Mouse (Mus musculus) frontal cortex, postnatal 14 days (tissue): ENCODE data around the gene Senp7.
A peak's percentile ranks its signal among the peaks of the same experiment; 100 is the strongest.
"Not testable (repeated sequence)": the region's sequence is repeated elsewhere in the genome, so short reads cannot be mapped to it uniquely, and the experiment has no call there.

Source experiments
- DNase-seq, 2 experiments: peaks; one replicate each; pipeline ENCODE4 v3.0.0; 2022; ENCODE audit warnings: low spot score in 2 of 2

Senp7 gene

DNA sequence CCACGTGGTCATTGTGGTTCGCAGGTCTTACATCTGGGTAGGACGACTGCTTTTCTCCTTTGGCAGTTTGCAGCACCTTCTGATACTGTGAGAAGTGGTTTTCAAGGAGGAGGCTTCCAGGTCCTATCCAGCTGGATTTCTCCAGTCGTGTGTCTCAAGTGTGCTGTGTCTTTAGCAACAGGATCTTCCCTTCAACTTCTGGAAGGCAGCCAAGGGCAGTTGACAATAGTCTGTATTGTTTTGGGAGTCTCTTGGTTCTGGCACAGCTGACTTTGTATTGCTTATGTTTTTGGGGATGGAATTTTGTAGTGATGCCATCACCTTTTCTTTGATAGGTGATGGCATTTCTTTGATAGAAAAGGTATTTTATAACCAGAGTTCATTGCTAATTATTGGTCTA, 86.0 kb downstream of the Senp7 start:
- DNase-seq = no peak

DNA sequence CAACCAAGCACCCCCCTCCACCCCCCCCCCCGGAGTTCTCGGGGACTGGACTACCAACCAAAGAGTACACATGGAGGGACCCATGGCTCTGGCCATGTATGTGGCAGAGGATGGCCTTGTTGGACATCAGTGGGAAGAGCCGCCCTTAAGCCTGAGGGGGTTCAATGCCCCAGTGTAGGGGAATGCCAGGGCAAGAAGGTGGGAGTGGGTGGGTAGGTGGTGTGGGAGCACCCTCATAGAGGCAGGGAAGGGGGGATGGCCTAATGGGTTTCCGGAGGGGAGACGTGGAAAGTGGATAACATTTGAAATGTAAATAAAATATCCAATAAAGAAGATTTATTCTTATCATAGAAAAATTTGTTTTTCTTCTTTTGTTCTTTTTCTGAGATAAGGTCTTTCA, 89.5 kb downstream of the Senp7 start:
- not testable (repeated sequence) for DNase-seq

DNA sequence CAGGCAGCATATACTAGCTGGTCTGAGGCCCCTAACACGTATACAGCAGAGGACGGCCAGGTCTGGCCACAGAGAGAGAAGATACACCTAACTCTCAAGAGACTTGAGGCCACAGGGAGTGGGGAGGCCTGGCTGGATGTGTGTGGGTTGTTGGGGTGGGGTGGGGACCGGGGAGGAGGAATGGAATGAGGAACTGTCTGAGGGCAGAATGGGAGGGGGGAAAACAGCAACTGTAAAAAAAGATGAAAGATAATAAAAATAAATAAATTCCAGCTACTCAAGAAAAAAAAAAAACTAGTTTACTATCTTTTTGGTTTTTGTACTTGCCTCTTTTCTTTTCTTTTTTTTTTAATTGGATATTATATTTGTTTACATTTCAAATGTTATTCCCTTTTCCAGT, 91.8 kb downstream of the Senp7 start:
- no peak for DNase-seq

DNA sequence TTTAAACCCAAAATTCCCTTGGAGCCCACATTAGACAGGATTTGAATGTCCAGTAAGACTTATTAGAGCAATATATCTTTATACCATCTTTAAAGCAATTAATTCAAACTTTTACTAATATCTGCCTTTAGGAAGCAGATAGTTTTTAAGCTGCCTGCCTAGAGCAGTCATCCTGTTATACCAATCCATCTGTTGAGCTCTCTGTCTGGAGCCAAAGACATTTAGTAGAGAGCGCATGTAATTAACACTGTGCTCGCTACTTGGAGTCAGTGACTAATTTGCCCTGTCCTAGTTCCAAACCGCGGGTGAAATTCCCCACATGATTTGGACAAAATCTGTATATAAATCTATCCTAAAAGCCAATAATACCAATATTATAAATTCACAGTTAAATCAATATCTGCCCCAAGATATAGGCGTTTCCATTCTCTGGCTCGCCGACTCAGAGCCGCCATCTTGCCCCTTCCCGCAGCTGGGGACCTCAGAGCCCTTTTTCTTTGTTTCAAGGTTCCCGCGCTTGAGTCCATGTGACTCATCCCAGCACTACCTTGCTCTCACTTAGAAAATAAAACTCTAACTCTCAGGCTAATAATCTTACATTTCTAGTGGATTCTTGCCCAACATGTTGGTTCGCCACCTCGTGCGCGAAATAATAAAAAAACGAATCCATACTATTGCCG, 96.9 kb downstream of the Senp7 start:
- no peak for DNase-seq

DNA sequence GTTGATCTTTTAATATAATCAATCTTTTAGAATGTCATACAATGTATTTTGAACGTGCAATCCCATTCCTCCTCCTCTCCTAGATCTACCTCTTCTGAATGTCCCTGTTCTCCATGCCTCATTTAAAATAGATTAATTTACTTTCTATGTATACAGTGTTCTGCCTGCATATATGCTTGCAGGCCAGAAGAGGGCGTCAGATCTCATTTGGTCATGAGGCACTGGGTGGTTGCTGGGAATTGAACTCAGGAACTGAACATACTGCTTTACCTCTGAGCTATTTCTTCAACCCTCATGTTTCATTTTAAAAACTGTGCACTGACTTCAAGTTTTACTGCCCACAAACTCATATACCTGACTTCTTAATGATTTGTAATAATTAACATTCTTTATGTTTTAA, 99.5 kb downstream of the Senp7 start:
- DNase-seq = no peak

DNA sequence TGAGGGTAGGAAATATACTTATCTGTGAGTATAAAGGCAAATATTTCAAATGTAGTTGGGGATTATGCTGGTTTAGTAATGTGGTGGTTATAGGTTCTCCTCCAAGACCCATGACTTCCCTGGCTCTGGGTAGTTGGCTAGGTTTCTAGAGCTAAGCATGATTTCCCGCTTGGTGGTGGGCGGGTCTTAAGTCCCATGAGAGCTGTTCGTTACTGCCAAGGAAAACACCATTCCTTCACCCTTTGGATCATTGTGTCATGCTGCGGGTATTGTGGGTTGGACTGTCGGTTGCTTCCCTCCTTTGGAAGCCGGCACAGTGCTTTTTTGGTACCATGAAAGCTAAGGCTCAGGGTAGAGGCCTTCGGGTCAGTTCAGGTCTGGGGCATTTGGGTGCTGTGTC, 115.3 kb downstream of the Senp7 start:
- DNase-seq = no peak

DNA sequence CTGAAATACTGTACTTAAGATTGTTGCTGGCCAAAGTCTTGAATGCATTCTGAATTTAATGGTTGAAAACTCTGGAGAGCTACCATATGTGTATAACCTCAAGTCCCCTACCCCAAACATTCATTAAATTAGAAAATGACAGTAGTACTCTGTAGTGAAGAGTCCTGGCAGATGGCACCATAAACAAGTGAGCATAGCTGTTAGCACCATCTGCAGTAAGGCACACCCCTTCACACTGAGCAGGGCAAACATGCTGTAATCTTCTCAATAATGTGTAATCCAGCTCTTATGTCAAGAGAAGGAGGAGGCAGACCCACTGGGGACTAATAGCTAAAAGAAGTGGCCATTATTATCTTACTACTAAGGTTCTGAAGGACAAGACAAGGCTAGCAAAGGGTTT, 122.1 kb downstream of the Senp7 start:
- no peak for DNase-seq

DNA sequence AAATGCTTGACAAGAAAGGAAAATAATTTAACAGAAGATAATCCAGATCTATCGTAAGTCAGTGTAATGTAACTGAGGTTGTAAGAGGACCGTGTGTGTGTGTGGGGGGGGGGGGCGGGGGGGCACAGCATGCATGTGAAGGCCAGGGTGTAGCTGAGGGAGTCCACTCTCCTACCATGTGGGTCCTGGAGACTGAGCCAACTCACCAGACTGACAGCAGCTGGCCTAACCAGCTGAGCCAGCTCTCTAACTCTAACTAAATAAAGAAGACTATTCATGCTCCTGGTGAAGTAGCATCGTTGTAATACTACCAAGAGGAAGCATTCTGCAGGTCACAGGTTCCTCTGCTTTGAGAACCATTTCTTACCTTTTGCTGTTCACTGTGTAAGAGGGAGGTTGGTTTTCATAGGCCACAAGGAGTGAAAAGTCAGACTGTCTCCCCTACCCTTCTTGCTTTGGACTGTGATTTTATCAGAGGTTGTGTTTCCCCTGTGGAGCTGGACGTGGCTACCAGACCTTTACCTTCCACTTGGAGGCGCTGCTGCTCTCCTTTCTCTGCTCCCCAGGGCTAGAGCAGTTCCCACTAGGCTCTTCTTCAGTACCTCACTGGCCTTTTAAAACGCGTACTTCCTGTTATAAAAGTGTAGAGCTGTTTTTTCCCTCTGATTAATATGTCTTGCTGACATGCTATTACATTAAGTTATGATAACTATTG, 127.9 kb downstream of the Senp7 start:
- DNase-seq = no peak

DNA sequence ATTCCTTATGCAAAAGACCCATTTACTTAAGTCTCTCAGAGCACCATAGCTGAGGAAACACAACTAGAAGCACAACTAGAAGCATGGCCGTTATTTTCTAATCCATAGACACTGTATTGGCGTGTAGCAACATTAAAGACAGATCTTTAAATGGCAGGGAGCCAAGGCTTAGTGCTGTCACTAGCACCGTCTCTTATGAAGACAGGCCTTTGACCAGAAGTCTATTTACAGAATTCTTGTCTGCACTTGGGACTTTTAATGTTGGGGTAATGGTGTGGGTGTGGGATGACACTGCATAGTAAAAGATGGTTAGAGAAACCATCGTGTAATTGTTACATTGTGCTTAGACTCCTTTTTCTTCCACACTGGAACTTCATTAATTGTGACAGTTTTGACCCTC, 138.7 kb downstream of the Senp7 start:
- no peak for DNase-seq

DNA sequence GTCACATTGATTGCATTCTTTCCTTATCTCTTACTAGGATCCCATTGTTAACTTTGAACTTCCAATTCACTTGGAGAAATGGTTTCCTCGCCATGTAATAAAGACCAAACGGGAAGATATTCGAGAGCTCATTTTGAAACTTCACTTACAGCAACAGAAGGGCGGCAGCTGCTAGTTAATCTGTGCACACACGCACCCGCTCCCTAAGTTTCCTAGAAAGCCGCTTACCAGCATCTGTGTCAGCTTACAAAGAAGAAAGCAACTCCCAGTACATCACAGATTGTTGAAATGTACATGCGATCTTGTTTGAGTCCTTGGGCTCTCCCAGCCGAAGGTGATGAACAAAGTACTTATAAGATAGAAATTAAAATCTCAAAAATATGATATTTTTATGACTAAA, 140.1 kb downstream of the Senp7 start:
- DNase-seq = no peak

DNA sequence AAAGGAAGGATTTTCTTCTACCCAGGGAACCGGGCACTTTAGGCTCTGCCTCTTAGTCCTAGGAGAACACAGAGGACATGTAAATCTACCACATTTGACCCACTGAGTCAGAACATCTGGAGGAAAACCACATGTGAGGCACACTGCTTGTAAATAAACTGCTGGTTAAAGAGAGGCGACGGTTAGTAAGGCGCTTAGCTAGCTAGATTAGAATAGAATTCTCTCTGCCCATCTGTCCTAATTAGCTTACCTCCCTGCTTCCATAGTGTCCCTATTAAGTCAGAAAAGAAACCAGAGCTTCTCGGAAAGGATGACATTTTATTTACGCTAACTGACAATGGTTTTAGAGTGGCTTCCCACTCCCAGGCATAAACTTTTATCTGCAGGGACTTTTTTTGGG, 155.9 kb downstream of the Senp7 start, which contains the start of gene Impg2:
TSS of gene Impg2 (plus strand) at position 263 of the 400 bp plus-strand sequence.
- DNase-seq = no peak

DNA sequence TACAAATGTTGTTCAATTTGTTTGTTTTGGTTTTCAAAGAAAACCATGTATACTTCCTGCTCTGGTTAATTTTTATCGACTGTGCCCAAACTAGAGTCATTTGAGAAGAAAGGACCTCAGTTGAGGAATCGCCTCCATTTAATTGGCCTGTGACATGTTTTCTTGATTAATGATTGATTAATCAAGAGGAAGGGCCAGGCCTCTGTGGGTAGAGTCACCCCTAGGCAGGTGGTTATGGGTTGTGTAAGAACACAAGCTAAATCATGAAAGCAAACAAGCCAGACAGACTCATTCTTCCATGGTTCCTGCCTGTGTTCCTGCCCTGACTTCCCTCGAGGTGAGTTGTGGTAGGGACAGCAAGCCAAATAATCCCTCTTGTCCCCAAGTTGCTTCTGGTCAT, 164.6 kb downstream of the Senp7 start:
- DNase-seq = no peak

DNA sequence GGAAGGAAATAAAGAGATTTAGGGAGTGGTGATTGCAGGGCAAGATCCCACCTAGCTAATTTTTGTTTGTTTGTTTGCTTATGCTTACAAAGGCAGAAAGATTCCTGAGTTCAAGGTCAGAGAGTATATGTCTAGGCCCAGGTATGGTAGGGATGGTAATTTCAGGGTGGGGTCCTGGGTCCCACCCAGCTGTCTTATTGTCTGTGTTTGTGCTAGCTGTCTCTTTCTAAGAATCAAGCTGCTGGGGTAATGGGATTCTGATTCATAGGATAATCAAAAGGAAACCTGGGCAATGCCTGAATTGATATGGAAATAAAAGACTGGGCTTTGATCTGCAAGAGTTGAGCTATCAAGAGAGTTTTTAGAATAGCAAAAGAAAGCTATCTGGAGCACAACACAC, 179.5 kb downstream of the Senp7 start:
- DNase-seq = no peak

DNA sequence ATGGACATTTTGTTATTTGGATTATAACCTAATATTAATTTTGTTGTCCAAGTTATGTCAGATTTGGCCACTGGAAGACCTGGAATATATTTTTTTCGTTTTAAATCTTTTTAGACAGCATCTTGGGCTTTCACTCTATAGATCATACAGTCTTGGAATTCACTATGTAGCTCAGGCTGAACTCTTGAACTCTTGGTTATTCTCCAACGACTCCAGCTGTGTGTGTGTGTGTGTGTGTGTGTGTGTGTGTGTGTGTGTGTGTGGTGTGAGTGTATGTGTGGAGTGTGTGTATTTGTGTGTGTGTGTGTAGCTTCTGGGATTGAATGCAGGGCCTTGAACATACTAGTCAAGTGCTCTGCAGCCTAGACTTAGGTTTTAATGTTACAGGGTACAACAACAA, 181.3 kb downstream of the Senp7 start:
- DNase-seq = no peak

DNA sequence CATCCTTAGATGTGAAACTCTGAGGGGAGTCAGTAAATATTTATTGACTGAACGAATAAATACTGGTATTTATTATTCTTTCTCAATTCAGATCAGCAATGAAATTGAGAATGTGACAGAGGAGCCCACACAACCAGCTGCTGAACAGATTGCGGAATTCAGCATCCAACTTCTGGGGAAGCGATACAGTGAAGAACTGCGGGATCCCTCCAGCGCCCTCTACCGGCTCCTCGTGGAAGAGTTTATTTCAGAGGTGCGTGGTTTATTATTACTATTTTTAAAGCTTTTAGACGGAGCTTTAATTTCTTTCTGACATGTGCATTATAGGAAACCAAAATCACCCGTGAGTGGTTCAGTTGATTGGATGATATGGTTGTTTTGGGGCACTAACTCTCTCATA, 183.2 kb downstream of the Senp7 start:
- peak in 1 of 2 experiments; percentile 7 for DNase-seq

DNA sequence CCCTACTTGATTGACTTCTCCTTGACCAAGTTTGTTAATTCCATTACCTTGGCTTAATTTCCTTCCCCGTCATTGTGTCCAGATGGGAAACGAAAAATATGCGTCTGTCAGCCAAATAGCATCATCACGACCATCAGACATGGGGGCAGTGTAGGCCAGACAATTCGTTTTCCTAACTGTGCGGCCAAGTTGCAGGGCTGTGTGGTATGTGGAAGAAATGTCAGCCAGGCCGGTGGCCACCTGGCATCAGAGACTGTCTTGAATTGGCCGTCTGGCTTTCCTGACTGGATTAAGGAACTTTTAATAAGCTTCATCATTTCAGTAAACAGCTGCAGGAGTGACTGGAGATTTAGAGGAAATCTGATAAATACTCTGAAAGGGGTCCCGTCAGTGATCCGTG, 184.6 kb downstream of the Senp7 start:
- no peak for DNase-seq
